Mouse (Mus musculus) stomach, postnatal 0 days (tissue): ENCODE data around the gene Npr1.

Source experiments
- CTCF ChIP-seq: IDR thresholded peaks from 2 replicates; pipeline ENCODE4 v1.5.1; 2016; ENCODE audit warnings: antibody characterized with exemption, low read depth, mild to moderate bottlenecking, moderate library complexity
- EP300 ChIP-seq: optimal IDR thresholded peaks from 2 replicates; pipeline ENCODE3; 2016; ENCODE audit warnings: antibody characterized with exemption

DNA sequence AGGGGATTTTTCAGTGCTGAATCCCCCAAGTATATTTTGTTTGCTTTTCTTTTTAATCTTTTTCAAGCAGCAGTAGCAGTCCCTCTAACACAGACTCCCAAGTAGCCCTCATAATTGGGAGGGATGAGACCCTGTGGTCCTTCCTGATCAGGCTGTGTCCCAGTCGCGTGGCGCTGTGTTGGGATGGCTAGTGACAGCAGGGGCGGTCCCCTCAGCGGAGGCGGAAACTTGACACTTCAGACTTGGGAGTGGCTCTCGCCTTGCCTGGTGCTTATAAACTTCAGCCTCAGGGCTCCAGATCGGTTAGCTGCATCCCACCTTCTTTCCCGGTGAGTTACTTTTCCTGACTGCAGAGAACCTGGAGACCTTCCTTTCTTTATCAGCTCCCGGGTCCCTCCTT is 49.0 kb upstream of the Npr1 start:
- no peak for TF ChIP-seq CTCF
- TF ChIP-seq EP300 = no peak
